Mouse (Mus musculus) thymus, adult 18-20 months (tissue): ENCODE data around the gene Atg14.

Experiments used
- DNase-seq, 2 experiments: peaks; one replicate each; pipeline ENCODE4 v3.0.0; 2022; ENCODE audit warnings: mixed read lengths in 2 of 2

Atg14 gene

DNA sequence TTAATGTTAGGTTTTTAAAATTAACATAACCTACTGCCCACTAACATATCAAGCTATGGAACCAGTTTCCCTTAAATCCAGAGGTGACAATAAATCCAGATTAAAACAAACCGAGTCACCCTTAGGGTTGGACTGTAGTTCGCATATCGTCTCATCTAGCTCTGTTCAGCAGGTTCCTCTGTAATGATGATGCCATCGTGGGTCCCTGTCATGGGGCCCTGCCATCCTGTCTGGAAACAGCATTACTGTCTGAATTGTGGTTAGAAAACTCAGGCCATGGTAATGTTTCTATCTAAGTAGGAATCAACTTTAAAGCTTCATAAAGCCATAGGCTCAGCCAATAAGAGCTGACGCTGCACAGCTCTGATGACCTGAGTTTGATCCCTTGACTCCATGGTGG is 71.8 kb downstream of the Atg14 start:
- no peak for DNase-seq

DNA sequence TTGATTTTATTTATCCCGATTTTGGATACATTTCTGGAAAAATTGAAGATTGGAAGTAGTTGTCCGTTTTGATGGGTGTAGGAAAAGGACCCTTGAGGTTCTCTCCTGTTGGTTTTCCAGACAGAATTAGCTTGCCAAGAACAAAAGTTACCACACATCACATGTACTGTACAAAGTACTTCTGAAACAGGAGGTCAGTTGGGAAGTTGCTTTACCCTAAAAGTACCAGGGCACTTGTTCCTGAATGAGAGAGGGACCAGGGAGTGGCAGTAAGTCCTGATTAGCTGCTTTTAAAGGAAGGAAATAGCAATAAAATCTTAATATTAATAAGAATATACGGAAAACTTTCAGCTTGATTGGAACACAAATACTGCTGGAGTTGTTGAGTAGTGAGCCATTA is 73.3 kb downstream of the Atg14 start:
- DNase-seq, result no peak

DNA sequence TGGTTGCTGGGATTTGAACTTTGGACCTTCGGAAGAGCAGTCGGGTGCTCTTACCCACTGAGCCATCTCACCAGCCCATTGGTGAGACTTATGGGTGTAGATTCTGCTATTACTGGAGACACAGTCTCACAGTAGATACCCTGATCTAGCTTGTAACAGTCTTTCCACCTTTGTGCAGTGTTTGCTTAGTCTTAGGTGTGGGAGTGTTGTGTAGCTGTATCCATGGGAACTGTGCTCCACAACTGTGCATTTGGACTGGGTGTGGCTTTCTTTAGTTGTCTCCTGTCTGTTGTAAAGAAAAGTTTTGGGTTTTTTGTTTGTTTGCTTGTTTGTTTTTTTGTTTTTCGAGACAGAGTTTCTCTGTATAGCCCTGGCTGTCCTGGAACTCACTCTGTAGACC is 74.5 kb downstream of the Atg14 start:
- no peak for DNase-seq

DNA sequence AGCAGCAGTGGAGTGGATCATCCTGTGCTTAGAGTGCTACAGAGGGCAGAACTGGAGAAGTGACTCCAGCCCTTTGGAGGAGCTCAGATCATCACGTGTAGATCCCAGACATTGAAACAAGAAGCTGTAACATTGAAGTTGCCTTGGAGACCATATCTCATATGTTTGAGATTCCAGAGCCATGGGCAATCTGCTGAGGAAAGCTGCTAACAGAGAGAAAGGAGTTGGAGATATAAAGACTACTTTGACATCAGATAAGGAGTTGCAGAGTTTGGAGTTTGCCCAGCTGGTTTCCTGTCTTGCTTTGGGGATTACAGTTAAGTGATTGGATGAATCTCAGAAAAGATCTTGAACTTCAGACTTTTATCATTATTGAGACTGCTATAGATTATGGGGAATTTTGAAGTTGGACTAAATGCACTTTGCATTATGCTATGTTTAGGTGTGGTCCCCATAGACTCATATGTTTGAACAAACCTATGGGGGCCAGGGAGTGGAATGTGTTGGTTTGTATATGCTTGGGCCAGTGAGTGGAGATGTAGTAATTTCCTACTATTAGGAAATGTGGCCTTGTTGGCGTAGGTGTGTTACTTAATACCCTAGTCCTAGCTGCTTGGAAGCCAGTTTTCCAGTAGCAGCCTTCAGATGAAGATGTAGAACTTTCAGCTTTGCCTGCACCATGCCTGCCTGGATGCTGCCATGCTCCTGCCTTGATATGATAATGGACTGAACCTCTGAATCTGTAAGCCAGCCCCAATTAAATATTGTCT is 76.7 kb downstream of the Atg14 start:
- DNase-seq, result no peak
